Mouse (Mus musculus): ENCODE results near the gene Ano10.
A peak's percentile ranks its signal among the peaks of the same experiment; 100 is the strongest.

Gene Ano10

DNA sequence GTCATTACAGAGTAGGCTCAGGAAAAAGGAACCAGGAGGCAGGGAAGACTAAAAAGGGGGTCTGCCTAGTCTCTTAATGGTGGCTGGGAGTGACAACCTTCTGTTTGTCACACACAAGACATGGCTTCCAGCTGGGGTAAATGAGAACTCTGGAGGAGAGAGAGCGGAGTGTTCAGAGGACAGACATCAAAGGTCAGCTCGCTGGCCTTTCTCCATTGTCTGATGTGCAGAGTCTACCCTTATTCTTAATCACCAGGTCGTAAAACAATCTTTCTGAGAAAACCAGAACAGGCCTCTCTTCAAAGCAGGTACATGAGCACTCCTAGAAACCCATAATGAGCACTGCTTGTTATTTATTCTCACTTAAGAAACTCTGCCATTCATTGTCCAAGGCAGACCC lies 5.8 kb downstream of the Ano10 start:
- no peak for DNase-seq

DNA sequence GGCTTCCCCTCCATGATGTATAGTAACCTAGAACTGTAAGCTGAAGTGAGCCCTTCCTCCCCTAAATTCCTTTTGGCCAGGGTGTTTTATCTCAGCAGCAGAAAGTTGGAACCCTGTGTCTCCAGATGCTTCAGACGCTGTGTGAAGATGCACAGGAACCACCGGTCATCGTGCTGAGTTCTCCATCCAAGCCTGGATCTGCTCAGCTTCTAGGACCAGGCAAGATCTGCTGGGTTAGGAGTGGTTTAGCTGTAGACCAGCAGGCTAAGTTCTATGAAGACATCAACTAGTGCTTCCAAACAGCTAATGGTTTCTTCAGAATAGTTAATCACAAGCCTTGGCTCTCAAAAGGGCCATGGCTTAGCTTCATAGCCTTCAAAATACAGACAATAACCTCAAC lies 6.7 kb downstream of the Ano10 start:
- DNase-seq, result no peak

DNA sequence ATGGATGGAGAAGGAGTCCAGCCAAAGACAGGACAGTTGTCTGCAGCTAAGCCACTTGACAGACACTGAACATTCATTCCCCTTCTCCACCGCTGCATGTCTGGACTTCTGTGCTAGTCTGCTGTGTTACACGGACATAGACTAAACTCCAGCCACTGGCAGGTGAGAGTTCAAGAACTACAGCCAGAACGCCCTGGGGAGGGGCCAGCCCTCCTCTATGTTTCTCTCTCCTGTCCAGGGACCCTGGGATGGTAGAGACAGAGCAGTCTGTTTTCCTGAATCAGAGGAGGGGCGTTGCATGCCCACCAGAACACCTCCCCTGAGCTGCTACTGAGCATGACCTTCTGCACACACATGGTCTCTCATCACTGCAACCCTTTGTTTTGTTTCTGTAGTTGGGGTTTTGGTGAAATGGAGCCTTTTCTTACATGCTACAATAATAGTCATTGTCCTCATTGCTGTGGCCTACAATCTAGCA lies 8.4 kb downstream of the Ano10 start:
- no peak for DNase-seq

DNA sequence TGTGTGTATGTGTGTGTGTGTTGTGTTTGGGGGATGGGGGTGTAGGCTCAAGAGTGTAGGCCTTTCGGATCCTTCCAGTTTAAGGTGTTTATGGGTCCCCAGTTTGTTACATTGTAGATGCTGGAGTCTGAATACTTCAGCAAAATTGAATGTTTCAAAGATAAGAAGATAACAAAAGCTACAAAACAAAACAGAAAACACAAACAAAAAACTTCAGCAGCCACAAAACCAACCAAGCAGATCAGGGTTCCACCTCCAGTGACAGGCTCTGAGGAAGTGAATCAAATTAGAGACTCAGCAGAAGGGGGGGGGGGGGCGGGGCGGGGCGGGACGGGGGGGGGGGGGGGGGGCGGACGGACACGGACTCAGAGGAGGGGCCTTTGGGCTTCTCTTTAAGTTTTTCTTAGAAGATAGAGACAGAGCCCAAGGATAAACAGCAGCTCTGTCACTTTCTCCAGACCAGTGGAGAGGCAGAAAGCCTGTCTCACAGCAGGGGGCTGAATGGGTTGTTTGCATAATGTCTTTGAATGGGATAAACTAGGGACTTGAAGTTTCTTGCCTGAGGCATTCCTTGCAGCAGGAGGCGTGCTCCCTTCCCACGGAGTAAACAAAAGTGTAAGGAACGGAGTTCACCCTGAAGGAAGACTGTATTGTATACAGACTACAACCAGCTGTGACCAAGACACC lies 8.9 kb downstream of the Ano10 start:
- no peak for DNase-seq

DNA sequence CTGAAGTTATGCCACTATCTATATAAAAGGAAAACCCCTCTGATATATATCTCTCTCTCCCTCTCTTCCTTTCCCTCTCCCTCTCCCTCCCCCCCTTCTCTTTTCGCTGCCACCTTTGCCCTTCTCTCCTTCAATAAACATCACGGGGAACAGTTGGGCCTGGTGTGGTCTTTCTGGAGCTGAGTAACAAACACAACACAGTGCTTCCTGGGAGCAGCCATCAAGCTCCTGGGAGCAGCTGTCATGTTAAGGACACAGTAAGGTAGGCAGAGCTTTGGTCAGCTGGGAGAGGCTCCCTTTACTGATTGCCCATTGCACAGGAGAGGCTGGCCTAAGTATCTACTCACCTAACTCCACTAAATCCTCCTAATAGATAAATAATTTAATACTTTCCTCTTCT lies 9.5 kb downstream of the Ano10 start:
- no peak for DNase-seq

DNA sequence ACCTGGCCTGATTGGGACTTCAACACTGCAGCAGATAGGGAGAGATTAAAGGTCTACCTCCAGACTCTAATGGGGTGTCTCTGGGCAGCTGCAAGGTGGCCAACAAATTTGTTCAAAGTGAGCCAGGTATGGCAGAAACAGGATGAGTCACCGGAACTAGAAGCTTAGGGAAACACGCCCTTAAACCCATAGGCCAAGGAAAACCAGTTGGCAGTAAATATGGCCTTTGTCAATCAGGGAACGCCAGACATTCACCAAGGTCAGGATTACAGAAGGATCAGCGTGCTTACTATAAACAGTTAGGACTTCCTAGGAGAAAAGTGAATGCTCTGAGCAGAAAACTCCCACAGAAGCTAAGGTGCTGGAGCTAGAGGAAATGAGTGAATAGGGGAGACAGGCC lies 13.2 kb downstream of the Ano10 start:
- no peak for DNase-seq

DNA sequence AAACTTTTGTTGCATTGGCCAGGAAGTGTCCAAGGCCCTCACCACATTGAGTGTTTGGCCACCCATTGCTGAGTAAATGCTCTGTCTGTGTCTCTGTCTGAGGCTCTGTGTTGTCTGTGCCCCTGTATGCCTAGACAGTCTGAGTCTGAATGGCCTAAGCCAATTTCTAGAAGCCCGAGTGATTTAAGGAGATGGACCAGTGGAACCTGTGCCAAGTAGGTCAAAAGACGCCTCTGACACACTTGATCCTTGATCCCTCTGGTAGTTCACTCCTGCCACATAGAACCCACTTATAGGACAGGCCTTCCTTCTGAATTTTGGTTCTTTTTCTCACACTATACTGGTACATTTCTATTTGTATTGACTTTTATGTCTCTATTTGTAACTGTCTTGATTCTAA lies 17.6 kb downstream of the Ano10 start:
- DNase-seq, result no peak

DNA sequence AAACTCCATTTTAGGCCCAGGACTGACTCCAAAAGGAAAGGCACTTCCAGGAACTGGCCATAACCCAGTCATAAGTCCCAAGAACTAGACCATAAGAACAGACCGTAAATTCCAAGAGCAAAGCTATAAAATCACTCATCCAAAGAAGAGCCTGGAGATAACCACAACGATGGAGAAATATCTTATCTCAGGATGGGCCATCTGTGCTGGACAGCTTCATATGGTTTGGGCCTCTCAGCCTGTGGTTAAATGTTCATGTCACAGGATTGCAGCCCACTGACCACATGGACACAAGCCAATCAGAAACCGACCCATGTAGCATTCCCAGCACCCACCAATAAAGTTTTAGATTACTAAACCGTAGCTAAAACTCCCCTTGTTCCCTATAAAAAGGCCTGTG lies 18.1 kb downstream of the Ano10 start:
- no peak for DNase-seq

DNA sequence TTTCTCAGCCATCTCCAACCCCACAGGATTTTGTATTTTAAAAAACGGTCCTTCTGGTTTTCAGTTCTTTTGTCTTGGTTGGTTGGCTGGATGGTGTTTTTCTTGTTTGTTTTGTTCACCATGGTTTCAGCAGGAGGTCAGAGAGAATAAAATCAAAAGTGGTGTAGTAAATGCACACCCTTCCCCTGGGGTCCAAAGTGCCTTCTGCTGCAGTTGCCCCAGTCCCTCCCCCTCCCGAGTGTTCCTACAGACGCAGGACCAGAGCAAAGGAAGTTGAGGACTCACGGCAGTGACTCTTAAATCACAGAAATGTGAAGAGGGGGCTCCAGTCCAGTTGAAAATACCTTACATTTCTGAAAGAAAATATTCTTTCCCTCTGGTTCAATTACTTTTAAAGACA lies 19.9 kb downstream of the Ano10 start:
- no peak for DNase-seq

DNA sequence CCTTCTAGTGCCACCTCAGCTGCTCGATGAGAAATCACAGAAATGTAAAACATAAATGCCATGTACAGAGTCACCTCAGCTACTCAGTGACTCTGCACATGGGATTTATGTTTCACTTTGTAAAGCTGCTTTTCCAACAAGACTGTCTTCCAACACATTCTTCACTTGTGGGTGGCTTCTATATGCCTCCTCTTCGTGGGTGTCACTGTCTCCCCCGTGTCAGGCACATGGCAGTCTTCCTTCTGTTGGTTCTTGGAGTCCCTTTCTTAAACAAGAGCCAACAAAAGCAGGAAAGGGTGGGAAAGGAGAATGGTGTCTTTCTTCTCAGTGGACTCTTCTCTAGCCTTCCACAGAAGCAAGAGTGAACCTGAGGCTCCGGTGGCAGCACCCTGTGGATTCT lies 20.3 kb downstream of the Ano10 start:
- no peak for DNase-seq

DNA sequence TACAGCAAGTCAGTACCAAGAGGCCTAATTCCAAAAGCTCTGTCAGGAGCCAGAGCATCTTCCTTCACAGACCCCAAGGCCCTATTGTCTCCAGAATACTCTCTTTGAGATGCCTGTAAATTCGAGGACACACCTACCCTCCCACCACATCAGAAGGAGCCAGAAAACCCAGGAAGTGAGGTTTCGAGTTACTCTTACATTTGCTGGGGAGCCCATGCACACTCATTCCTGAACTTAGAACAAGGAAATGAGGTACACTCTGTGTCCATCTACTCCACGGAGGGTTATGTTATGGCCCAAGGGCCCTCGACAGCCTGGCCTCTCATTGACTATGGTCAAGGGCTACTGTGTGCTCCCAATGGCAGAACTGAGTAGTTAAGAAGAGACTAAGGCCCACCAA lies 22.4 kb downstream of the Ano10 start:
- DNase-seq, result no peak

DNA sequence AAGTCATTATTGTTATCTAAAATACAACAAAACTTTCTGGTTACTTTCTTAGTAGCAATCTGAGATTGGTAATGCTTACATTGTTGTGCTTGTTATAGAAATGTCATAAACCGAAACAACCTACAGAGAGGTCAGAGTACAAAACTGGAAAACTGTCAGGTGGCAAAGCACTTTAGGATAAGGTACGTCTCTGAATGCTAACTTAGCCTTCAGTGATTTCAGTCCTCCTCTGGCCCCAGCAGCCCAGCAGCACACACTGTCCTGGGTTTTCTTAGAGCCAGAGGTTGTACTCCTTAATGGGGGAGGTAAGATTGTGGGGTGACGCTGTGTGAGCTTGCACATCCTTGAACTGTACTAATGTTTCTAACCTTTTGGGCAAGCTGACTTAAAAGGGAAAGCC lies 22.9 kb downstream of the Ano10 start:
- DNase-seq, result no peak

DNA sequence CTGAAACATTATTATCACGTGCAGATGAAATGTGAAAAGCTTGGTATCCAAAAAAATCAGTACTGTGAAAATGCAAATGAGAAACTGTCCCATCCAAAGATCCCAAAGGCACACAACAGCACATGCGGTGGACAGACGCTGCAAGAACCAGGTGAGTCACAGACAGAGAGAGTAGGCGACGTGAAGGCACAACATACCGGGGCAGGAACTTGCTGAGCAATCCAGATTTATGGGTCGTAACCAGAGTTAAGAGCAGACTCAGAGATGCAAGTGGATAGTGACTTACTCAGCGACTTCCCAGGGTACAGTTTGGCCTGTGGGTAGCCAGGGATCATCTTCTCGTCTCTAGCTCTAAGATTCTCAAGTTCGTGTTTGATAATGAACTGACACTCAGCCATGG lies 23.3 kb downstream of the Ano10 start:
- no peak for DNase-seq

DNA sequence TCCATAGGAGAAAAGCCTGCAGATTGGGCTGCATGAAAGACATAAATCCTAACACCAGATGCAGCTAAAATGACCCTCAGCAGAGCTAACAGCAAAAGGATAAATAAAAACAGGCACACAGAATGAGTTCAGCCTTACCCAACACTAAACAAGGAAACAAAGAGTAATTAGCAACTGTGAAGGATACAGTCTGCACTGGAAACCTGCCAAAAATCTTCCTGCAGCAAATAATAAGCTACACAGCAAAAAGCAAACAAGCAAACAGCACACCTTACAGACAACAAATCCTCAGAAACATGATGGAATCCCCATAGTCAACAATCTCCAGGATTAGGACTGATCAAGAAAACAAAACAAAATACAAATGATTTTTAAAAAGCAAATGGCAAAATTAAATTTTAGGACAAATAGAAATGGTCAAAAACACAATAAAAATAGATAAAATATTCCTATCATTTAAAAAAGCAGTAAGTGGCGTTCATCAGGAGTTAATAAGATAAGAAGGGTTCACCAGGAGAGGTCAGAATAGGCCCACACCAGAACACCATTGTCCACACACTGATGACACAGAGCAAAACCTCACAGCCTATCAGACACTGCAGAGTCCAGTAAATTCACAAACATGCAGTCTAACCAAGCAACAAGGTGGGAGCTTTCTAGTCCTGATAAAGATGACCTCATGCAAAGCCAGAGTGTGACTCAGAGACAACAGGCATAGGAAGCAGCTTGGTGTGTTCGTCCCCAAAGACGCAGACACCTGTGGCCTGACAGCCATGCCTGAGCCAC lies 24.8 kb downstream of the Ano10 start:
- DNase-seq, result no peak

DNA sequence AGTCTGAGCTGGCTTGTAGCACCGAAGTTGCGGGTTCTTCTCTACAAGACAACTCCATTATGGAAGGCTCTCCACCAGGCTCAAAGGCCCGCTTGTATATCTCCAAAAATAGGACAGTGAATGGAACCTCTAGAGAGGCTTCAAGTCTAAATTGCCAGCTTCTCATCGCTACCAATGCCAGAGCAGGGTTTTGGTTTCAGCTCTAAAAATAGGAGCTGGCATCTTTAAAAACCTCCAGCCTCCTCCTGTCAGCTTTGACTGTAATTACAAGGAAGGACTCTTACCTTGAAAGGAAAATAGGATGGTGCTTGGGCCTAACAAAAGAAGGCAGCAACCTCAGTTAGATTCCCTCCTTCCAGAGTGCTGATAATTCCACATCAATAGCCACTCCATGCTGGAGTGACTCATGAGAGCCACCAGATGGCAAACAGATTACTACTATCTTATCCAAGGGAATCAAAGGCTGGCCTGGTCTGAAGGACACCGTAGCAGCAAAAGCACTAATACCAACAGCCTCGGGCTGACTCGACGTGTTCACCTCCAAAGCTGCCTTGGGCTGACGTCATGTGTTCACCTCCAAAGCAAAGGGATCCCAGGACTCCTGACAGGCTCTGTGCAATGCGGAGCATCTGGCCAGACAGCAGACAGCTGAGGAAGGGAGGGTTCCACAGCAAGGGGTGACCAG lies 28.6 kb downstream of the Ano10 start:
- DNase-seq, result no peak

DNA sequence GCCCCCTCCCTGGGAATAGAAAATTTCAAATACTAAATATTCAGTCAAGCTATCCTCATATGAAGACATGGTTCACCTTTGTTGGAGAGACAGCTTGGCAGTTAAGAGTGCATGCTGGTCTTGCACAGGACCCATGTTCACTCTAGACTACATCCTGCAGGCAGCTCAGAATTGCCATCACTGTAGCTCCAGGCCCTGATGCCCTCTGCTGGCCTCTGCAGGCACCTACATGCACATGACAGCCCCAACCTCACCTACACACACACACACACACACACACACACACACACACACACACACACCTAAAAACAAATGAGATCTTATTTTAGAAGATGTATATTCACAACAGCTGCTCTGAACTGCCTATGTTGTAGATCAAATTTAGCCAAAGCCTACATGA lies 31.1 kb downstream of the Ano10 start:
- no peak for DNase-seq

DNA sequence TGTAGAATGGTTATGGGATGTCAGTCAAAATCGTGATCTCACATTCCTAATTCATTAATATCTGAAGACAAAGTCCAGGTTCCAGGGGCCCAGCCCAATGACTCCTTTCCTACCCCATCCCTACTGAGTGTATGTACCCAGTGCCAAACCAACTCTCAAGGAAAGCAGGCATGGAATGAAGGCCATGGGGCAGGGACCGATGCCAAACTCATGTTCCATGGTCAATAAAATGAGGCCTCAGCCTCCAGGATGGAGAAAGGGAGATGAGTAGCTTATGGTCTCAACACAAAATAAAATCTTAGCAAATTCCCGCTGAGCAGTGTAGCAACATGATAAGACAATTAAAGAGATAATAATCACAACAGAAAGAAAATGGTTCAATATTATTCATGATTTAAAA lies 39.8 kb downstream of the Ano10 start:
- DNase-seq, result no peak

DNA sequence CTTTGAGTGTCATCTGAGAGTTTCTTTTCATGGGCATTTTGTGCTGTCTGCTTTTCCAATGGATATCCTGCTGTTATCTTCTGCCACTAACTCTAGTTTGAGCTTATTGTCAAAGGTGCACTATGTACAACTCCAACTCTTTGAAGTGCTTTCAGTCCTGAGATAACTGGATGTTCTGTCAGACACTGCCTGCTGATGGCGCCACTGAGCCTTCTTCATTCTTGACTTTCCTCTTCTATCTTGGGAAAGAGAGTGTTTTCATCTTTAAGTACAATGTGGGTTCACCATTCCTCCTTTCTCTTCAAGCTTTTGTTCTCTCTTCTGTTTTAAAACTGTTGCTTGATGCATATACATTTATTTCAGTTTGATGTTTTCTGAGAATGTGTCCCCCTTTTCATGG lies 42.1 kb downstream of the Ano10 start:
- DNase-seq, result no peak

DNA sequence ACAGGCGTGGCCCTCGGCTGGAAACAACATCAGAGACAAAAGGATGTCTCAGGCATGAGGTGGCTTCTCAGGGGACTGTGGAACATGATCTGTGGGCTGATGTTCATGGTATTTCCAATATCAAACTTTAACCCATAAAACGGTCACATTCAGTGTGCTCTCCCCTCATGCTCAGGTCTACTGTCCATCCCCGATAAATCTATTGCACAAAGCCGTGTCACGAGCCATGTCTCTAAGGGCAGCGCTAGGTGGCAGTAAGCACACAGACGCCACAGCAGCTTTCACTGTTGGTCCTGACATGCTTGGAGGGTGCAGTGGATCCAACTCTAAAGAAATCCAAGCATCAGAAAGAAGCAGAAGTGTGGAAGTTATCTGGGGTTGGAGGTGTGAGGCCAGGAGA lies 46.1 kb downstream of the Ano10 start:
- peak; percentile 38 for DNase-seq

DNA sequence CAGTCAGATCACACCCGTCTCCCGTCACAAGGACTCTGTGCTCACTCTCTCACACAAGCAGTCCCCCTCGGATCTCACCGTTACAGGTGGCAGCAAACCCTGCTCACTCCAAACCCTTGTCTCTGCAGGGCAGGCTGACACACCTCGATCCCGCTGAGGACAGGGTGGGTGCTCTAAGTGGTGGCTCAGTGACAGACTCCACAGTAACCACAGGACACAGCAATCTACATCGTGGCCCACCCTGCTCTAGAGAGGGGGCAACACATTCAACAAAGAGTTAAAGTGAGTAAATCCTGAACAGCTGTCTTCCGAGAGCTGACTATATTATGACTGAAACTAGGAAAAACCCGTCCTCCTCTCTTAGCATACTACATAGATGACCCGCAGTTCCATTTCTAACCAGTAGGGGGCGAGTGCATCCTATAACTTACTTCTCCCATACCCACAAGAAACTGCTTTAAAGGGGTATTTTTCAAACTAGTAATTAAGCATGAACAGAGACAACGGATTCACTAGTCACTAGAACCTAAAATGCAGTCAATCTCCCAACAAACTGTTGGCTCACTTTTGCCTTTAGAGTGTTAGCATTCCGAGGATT lies 46.7 kb downstream of the Ano10 start:
- DNase-seq, result peak; percentile 73

DNA sequence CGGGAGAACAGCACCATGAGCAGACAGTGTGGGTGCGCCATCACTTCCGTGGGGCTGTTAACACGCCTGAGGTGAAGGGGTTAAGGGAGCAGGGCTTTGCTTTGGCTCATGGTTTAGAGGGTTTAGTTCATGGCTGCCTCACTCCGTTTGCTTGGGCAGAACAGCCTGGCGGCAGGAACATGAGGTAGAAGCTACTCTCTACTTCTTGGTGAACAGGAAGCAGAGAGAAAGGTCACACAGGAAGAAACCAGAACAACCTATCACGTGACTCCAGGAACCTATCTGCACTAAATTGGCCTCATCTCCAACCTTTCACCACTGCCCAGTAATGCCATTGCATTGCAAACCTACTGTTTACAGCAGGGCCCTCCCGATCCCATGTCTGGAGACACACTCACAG lies 48.3 kb downstream of the Ano10 start:
- no peak for DNase-seq

DNA sequence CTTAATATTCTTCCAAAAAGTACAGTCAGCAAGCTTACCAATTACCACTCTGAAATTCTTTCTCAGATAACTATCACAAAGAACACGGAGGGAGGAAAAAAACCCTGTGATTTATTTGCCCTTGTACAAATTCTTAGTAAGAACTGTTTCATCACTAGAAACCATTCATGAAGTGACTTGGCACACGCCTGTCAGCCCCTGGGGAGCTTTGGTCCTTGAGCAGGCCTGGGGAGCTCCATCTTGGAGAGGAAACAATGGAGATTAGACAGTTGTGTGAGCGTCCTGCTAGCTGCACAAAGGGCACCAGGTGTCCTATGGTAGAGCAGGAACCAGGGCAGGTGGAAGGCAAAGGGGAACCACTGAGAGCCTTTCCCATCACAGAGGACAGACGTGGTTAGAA lies 48.8 kb downstream of the Ano10 start:
- no peak for DNase-seq

DNA sequence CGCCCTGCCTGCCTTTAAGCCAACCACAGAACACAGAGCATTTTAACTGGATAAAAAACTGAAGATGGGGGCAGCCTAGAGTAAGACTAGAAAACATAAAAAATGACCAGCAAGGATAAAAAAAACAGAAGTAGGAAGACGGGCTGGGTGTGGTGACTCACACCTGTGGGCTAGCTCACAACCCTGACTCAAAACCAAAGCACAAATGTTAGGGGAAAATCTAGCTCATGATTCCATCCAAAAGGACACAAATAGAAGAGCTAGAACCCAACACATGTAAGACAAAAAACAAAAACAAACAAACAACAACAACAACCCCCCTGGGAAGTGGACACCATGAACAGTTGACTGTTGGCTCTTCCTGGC lies 49.4 kb downstream of the Ano10 start:
- DNase-seq, result no peak

Measured in liver (tissue).